Mouse (Mus musculus) subcutaneous adipose tissue, adult 2 months (tissue): Measurements from ENCODE around the gene Letm1. TPM values are rescaled to one million over a fixed set of nuclear protein-coding genes. Genes with fewer than 3 reads are reported as not detected.

Experiments used
- polyA plus RNA-seq: library from polyadenylated mRNA; depleted of rRNA; stranded (reverse); fragments of >200 nt; gene quantifications from 2 replicates; pipeline ENCODE4 v1.2.3, GENCODE M21; 2012; ENCODE audit warnings: low replicate concordance; rRNA removed

The Letm1 gene
- 69.1 and 73.2 TPM in 2 replicates for polyA plus RNA-seq

GRCm38 (mm10) chr5:33782345-33782998 is at the start of gene Letm1:
Gene Letm1 (minus strand): TSS chr5:33782817.

GRCm38 (mm10) chr5:33819876-33820732 is 37.5 kb upstream of the Letm1 start, which contains the start of gene Nsd2:
Gene Nsd2 (plus strand): TSS chr5:33820725.

GRCm38 (mm10) chr5:33721541-33722265 is 60.9 kb downstream of the Letm1 start, which contains the start of gene Fgfr3:
Gene Fgfr3 (plus strand): TSS chr5:33721674.

Other genes with a start within 250 kb of the Letm1 start
- gene Fam53a, start 153.2 kb downstream of the Letm1 start, polyA plus RNA-seq: 23.2 and 52.2 TPM in 2 replicates
- gene Gm9903, start 152.9 kb downstream of the Letm1 start, polyA plus RNA-seq: 0.62 and 1.5 TPM in 2 replicates
- gene Slbp, start 130.2 kb downstream of the Letm1 start, polyA plus RNA-seq: 14.5 and 22.2 TPM in 2 replicates
- 5.7 and 17.8 TPM in 2 replicates for gene Tacc3, start 124.7 kb downstream of the Letm1 start, polyA plus RNA-seq
- gene Tmem129, start 124.4 kb downstream of the Letm1 start, polyA plus RNA-seq: 48.7 and 52.6 TPM in 2 replicates
- gene Fgfr3, start 61.1 kb downstream of the Letm1 start, polyA plus RNA-seq: 11.1 and 19.3 TPM in 2 replicates
- gene Nsd2, start 37.9 kb upstream of the Letm1 start, polyA plus RNA-seq: 8.7 and 14.2 TPM in 2 replicates
- gene Nelfa, start 153.6 kb upstream of the Letm1 start, polyA plus RNA-seq: 22.3 and 45.2 TPM in 2 replicates
- 10.6 and 34.8 TPM in 2 replicates for gene Gm1673, start 200.6 kb upstream of the Letm1 start, polyA plus RNA-seq
- gene Nat8l, start 213.2 kb upstream of the Letm1 start, polyA plus RNA-seq: 42.8 and 76.2 TPM in 2 replicates